ENCODE assay signal across 20 mouse cellular contexts in genomic region chr1:91187315-91187714, GRCm38 (mm10). TPM values are rescaled to one million over a fixed set of nuclear protein-coding genes. Genes with fewer than 3 reads are reported as not detected.
A peak's percentile ranks its signal among the peaks of the same experiment; 100 is the strongest.
DNase-seq lines count a peak whose midpoint lies in the region; TF ChIP-seq lines count a peak whose summit lies in the region.
"Had no signal": no experiment of that assay in that cellular context is flagged by ENCODE, and none has a peak within 500 bp of the region (broad histone marks: within the 10 kb centered on the region; RNA-seq: fewer than 3 reads in every experiment).

No protein-coding gene starts in this region.

- peak; percentile 79 to 89 for TF ChIP-seq EP300 in MEL (IDR thresholded peaks at IDR 0.05; ENCODE audit: low read depth in 1 of 2, low read length in 2 of 2)

- H3K9me3 ChIP-seq in MEL (replicated peaks; ENCODE audit: insufficient read depth, low read length): no peaks in the 10 kb centered on the region
- H3K9me3 ChIP-seq: embryonic facial prominence, embryonic 12.5 days; forebrain, embryonic 10.5 days; intestine, embryonic 15.5 days; lung, embryonic 15.5 days; midbrain, embryonic 12.5 days; neural tube, embryonic 13.5 days had no signal

- no peaks in the 10 kb centered on the region for H3K27me3 ChIP-seq in MEL (ENCODE audit: control insufficient read depth in 1 of 2, insufficient read depth in 2 of 2, low read length in 2 of 2)

- DNase-seq in layer of hippocampus, postnatal 10 days (ENCODE audit: low spot score in 2 of 2): peak; percentile 4 to 9
- DNase-seq in layer of hippocampus, adult 11-12 months (ENCODE audit: low spot score): no peak
- DNase-seq in MEL (ENCODE audit: low read depth, low spot score) (peak; percentile 91), adipocyte (ENCODE audit: low spot score) (no peak)
- peak; percentile 41 for DNase-seq in c-Kit-positive CD71-negative TER-119-negative erythroid progenitor cells, embryonic 14.5 days (ENCODE audit: low read depth)
- no peak for DNase-seq in embryo, embryonic 9.5 days (ENCODE audit: extremely low spot score)
- no peak for DNase-seq in yolk sac, embryonic 10.5 days (ENCODE audit: low spot score)
- DNase-seq: cerebellum, adult 9-10 months; left cerebral cortex, postnatal 4 days had no signal

- TF ChIP-seq CTCF in MEL (IDR thresholded peaks at IDR 0.05 in 2 of 3, conservative IDR thresholded peaks at IDR 0.05 in 1 of 3; ENCODE audit: control insufficient read depth in 1 of 3, insufficient read depth in 1 of 3, low read depth in 2 of 3, low read length in 3 of 3, poor library complexity in 1 of 3, severe bottlenecking in 1 of 3): no peak

- H3K4me3 ChIP-seq in MEL (ENCODE audit: control insufficient read depth in 1 of 2, insufficient read depth in 1 of 2, low read depth in 2 of 2, low read length in 2 of 2) (peak overlapping the region; percentile 18 to 35), macrophage (ENCODE audit: inconsistent target) (no peak overlapping the region)
- H3K4me3 ChIP-seq: embryonic facial prominence, embryonic 12.5 days; forebrain, embryonic 10.5 days; intestine, embryonic 15.5 days; lung, embryonic 15.5 days; midbrain, embryonic 12.5 days; neural tube, embryonic 13.5 days had no signal

- peak overlapping the region; percentile 63 for H3K9ac ChIP-seq in MEL (ENCODE audit: control insufficient read depth, low read depth, low read length, poor library complexity, severe bottlenecking)
- H3K9ac ChIP-seq: embryonic facial prominence, embryonic 12.5 days; intestine, embryonic 15.5 days; lung, embryonic 15.5 days; midbrain, embryonic 12.5 days; neural tube, embryonic 13.5 days had no signal

- peaks cover 18 to 27% of the 10 kb centered on the region in 2 experiments for H3K4me1 ChIP-seq in MEL (ENCODE audit: control insufficient read depth in 1 of 2, insufficient read depth in 2 of 2, low read length in 2 of 2)
- H3K4me1 ChIP-seq: embryonic facial prominence, embryonic 12.5 days; forebrain, embryonic 10.5 days; midbrain, embryonic 12.5 days; neural tube, embryonic 13.5 days had no signal

- TF ChIP-seq RAD21 in MEL (IDR thresholded peaks at IDR 0.05; ENCODE audit: low read depth, low read length): no peak

- H3K36me3 ChIP-seq in MEL (ENCODE audit: control insufficient read depth in 1 of 2, insufficient read depth in 2 of 2, low read length in 2 of 2) (peaks cover 0 to 19% of the 10 kb centered on the region in 2 experiments; a peak in 2 of 4 replicates), macrophage (ENCODE audit: inconsistent target) (no peaks in the 10 kb centered on the region)
- H3K36me3 ChIP-seq: embryonic facial prominence, embryonic 12.5 days; forebrain, embryonic 10.5 days; intestine, embryonic 15.5 days; lung, embryonic 15.5 days; midbrain, embryonic 12.5 days; neural tube, embryonic 13.5 days had no signal

- WGBS in macrophage (ENCODE audit: missing documents): 0% methylated on average over 5 of the region's 5 CpGs

- peak overlapping the region; percentile 99 for H3K27ac ChIP-seq in MEL (ENCODE audit: control insufficient read depth, low read depth, low read length)
- H3K27ac ChIP-seq in macrophage: peak overlapping the region; percentile 90
- H3K27ac ChIP-seq: embryonic facial prominence, embryonic 12.5 days; forebrain, embryonic 10.5 days; intestine, embryonic 15.5 days; kidney, postnatal 0 days; lung, embryonic 15.5 days; midbrain, embryonic 12.5 days; neural tube, embryonic 13.5 days had no signal

- no peak for TF ChIP-seq POLR2A in MEL (IDR thresholded peaks at IDR 0.05; ENCODE audit: control insufficient read depth in 1 of 2, insufficient read depth in 1 of 2, low read depth in 1 of 2, low read length in 2 of 2, poor library complexity in 1 of 2)

- H3K79me2 ChIP-seq in MEL (ENCODE audit: control insufficient read depth, insufficient read depth, low read length, poor library complexity) (no peaks in the 10 kb centered on the region), macrophage (ENCODE audit: inconsistent target) (no peaks in the 10 kb centered on the region; the same call in 1 of the 2 replicates)

TF ChIP-seq in MEL, 35 proteins besides CTCF, POLR2A, EP300 and RAD21:
- TF ChIP-seq TCF12 (IDR thresholded peaks at IDR 0.05; ENCODE audit: low read depth, low read length): peak; percentile 79
- peak; percentile 58 for TF ChIP-seq TAL1 (IDR thresholded peaks at IDR 0.05; ENCODE audit: low read length)
- no peak for TF ChIP-seq MYB (IDR thresholded peaks at IDR 0.05; ENCODE audit: low read depth, low read length)
- 0 out of 2 replicates have a peak, but pooled peaks have one; percentile 6 for TF ChIP-seq HCFC1 (IDR thresholded peaks at IDR 0.05; ENCODE audit: low read depth, low read length)
- TF ChIP-seq SIN3A (IDR thresholded peaks at IDR 0.05; ENCODE audit: low read length): peak; percentile 48; the same call in 1 of the 2 replicates
- no peak for TF ChIP-seq ZNF384 (IDR thresholded peaks at IDR 0.05; ENCODE audit: low read depth, low read length)
- TF ChIP-seq SMC3 (IDR thresholded peaks at IDR 0.05; ENCODE audit: low read depth, low read length): no peak
- peak; percentile 85 for TF ChIP-seq BHLHE40 (IDR thresholded peaks at IDR 0.05; ENCODE audit: borderline replicate concordance, low read depth, low read length)
- peak; percentile 22; the same call in 1 of the 2 replicates for TF ChIP-seq MAFK (IDR thresholded peaks at IDR 0.05; ENCODE audit: borderline replicate concordance, low read depth, low read length)
- peak; percentile 50; the same call in 1 of the 2 replicates for TF ChIP-seq TBP (IDR thresholded peaks at IDR 0.05; ENCODE audit: low read depth, low read length)
- no peak for TF ChIP-seq MEF2A (IDR thresholded peaks at IDR 0.05; ENCODE audit: extremely low read depth, insufficient replicate concordance, low read depth, low read length, poor library complexity, severe bottlenecking)
- TF ChIP-seq NRF1 (IDR thresholded peaks at IDR 0.05; ENCODE audit: insufficient read depth, low read depth, low read length, poor library complexity, severe bottlenecking): peak; percentile 29; the same call in 1 of the 2 replicates
- peak; percentile 75 for TF ChIP-seq GATA1 (IDR thresholded peaks at IDR 0.05; ENCODE audit: low read depth, low read length)
- TF ChIP-seq UBTF (IDR thresholded peaks at IDR 0.05; ENCODE audit: borderline replicate concordance, insufficient read depth, low read depth, low read length): no peak
- TF ChIP-seq POLR2AphosphoS2 (IDR thresholded peaks at IDR 0.05; ENCODE audit: low read length): no peak
- peak; percentile 78 for TF ChIP-seq ETS1 (IDR thresholded peaks at IDR 0.05; ENCODE audit: low read depth, low read length)
- TF ChIP-seq RCOR1 (IDR thresholded peaks at IDR 0.05; ENCODE audit: low read depth, low read length): no peak
- peak; percentile 54; the same call in 1 of the 2 replicates for TF ChIP-seq MYC (IDR thresholded peaks at IDR 0.05; ENCODE audit: low read depth, low read length)
- TF ChIP-seq ZKSCAN1 (IDR thresholded peaks at IDR 0.05; ENCODE audit: low read depth, low read length): no peak

RNA-seq across cellular contexts. Expression of gene Ramp1, which starts 7.7 kb away (rescaled TPM):
- 10 to 100 TPM; 37.4 to 43.2 TPM for total RNA-seq in layer of hippocampus, postnatal 10 days (2021)
- 2.6 and 5.6 TPM in 2 replicates for total RNA-seq in MEL (2012; rRNA removed)
- 1 to 10 TPM in 1 of 2 experiments, not detected in 1; 4.1 TPM for polyA plus RNA-seq in MEL (2012; ENCODE audit: insufficient read depth in 1 of 2, insufficient read length in 2 of 2, low read depth in 1 of 2, low replicate concordance in 2 of 2, missing spikeins in 1 of 2)
- 1 to 10 TPM in 4 of 26 experiments, under 1 TPM in 6, not detected in 16; 0.32 to 3.0 (median 0.64) TPM for total RNA-seq in macrophage (2018; cell fraction: chromatin; rRNA removed)
- total RNA-seq in macrophage (2018; cell fraction: cytosol; rRNA removed): 1 to 10 TPM in 13 of 26 experiments, under 1 TPM in 13; 0.39 to 7.6 (median 2.0) TPM
- 1 to 10 TPM in 9 of 26 experiments, under 1 TPM in 11, not detected in 6; 0.17 to 4.2 (median 0.90) TPM for total RNA-seq in macrophage (2018; cell fraction: nucleus; rRNA removed)
- polyA plus RNA-seq in macrophage (2018): 1.4 to 9.6 TPM (median 1.5 TPM) in 3 replicates

RNA-seq across cellular contexts. Expression of gene Rbm44, which starts 42.4 kb away (rescaled TPM):
- total RNA-seq in layer of hippocampus, postnatal 10 days (2021): not detected
- not detected in 2 replicates for total RNA-seq in MEL (2012; rRNA removed)
- polyA plus RNA-seq in MEL (2012; ENCODE audit: insufficient read depth in 1 of 2, insufficient read length in 2 of 2, low read depth in 1 of 2, low replicate concordance in 2 of 2, missing spikeins in 1 of 2) (not detected), macrophage (2018) (0.10 to 0.59 TPM in 2 of 3 replicates, not detected in the other)
- 1 to 10 TPM in 5 of 26 experiments, under 1 TPM in 9, not detected in 12; 0.33 to 1.8 (median 0.61) TPM for total RNA-seq in macrophage (2018; cell fraction: chromatin; rRNA removed)
- under 1 TPM in 21 of 26 experiments, not detected in 5; 0.03 to 0.58 (median 0.14) TPM for total RNA-seq in macrophage (2018; cell fraction: cytosol; rRNA removed)
- total RNA-seq in macrophage (2018; cell fraction: nucleus; rRNA removed): 1 to 10 TPM in 4 of 26 experiments, under 1 TPM in 9, not detected in 13; 0.24 to 3.2 (median 0.50) TPM
- total RNA-seq: heart, adult 18-20 months; layer of hippocampus, postnatal 14 days had no signal
- polyA plus RNA-seq: small intestine, adult 2 months had no signal

Comparison
In these comparisons a context has a peak if more than half of its experiments do, and no peak if none do; other contexts are left out.
1. DNase-seq: peak in layer of hippocampus, postnatal 10 days (2 of 2), MEL (single experiment) and c-Kit-positive CD71-negative TER-119-negative erythroid progenitor cells, embryonic 14.5 days (single experiment); none in layer of hippocampus, adult 11-12 months (single experiment), adipocyte (single experiment), embryo, embryonic 9.5 days (single experiment) and yolk sac, embryonic 10.5 days (single experiment).